Mouse (Mus musculus): ENCODE results near the gene Vmn1r36. TPM values are rescaled to one million over a fixed set of nuclear protein-coding genes. Genes with fewer than 3 reads are reported as not detected.
"Not testable (repeated sequence)": the region's sequence is repeated elsewhere in the genome, so short reads cannot be mapped to it uniquely, and the experiment has no call there.

The Vmn1r36 gene
- total RNA-seq (2021) = not detected
- long read RNA-seq, experiment 1 = 0 reads
- long read RNA-seq, experiment 2 = 0 reads

- not testable (repeated sequence) for DNase-seq (ENCODE audit: low spot score in 2 of 2)
Observed at GRCm38 (mm10) chr6:66719068-66719467, at the start of gene Vmn1r36. TSS of gene Vmn1r36 (minus strand) at chr6:66719168.

GRCm38 (mm10) chr6:66729082-66729481 lies 10.1 kb upstream of the Vmn1r36 start, which contains the start of gene Vmn1r37:
TSS of gene Vmn1r37 (plus strand) at chr6:66729382.
- DNase-seq (ENCODE audit: low spot score in 2 of 2) = not testable (repeated sequence)

GRCm38 (mm10) chr6:66713854-66714253 lies 5.1 kb downstream of the Vmn1r36 start:
- DNase-seq (ENCODE audit: low spot score in 2 of 2) = no peak

GRCm38 (mm10) chr6:66708901-66709300 lies 10.1 kb downstream of the Vmn1r36 start:
- DNase-seq (ENCODE audit: low spot score in 2 of 2) = no peak

GRCm38 (mm10) chr6:66685806-66686205 lies 33.2 kb downstream of the Vmn1r36 start, which contains the start of gene Vmn1r35:
TSS of gene Vmn1r35 (minus strand) at chr6:66685906.
- DNase-seq (ENCODE audit: low spot score in 2 of 2) = no peak

Other genes with a start within 250 kb of the Vmn1r36 start
- 10 to 100 TPM; 30.8 to 34.2 TPM for gene Mad2l1, start 183.8 kb downstream of the Vmn1r36 start, total RNA-seq (2021)
- gene Vmn1r32, start 159.1 kb downstream of the Vmn1r36 start, total RNA-seq (2021) = not detected
- not detected for gene Vmn1r33, start 100.9 kb downstream of the Vmn1r36 start, total RNA-seq (2021)
- not detected for gene Vmn1r34, start 75.3 kb downstream of the Vmn1r36 start, total RNA-seq (2021)
- not detected for gene Vmn1r35, start 33.3 kb downstream of the Vmn1r36 start, total RNA-seq (2021)
- gene Vmn1r37, start 10.2 kb upstream of the Vmn1r36 start, total RNA-seq (2021) = not detected
- not detected for gene Vmn1r38, start 63.5 kb upstream of the Vmn1r36 start, total RNA-seq (2021)
- gene Vmn1r39, start 91.4 kb upstream of the Vmn1r36 start, total RNA-seq (2021) = not detected
- 100 to 1,000 TPM in 1 of 2 experiments, 10 to 100 TPM in 1; 84.1 to 103 TPM for gene Gng12, start 177.2 kb upstream of the Vmn1r36 start, total RNA-seq (2021)